Mouse (Mus musculus) thymus, postnatal 25 days (tissue): ENCODE results near the gene Gm14085.
"Not testable (repeated sequence)": the region's sequence is repeated elsewhere in the genome, so short reads cannot be mapped to it uniquely, and the experiment has no call there.

Source experiments
- DNase-seq: peaks from one replicate; pipeline ENCODE4 v3.0.0; 2022

Gm14085 gene

DNA sequence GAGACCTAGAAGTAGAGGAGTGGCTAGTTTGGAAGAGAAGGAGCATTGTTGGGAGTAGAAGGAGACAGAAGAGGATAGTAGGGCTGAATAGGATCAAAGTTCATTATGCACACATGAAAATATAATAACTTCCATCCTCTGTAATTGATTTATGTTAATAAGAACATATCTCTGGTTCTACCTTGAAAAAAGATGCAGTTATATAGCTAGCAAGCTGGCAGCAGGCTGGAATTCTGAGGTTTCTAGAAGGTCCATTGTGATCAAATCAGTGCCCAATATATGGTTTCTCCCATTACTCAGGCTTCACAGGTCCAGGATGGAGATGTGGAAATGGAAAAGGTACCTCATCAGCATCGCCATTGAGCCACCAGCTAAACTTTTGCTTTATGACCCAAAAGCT is at the start of gene Gm14085:
Gene Gm14085, plus strand, starts transcription at position 301 of the 400 bp plus-strand sequence.
- no peak for DNase-seq

DNA sequence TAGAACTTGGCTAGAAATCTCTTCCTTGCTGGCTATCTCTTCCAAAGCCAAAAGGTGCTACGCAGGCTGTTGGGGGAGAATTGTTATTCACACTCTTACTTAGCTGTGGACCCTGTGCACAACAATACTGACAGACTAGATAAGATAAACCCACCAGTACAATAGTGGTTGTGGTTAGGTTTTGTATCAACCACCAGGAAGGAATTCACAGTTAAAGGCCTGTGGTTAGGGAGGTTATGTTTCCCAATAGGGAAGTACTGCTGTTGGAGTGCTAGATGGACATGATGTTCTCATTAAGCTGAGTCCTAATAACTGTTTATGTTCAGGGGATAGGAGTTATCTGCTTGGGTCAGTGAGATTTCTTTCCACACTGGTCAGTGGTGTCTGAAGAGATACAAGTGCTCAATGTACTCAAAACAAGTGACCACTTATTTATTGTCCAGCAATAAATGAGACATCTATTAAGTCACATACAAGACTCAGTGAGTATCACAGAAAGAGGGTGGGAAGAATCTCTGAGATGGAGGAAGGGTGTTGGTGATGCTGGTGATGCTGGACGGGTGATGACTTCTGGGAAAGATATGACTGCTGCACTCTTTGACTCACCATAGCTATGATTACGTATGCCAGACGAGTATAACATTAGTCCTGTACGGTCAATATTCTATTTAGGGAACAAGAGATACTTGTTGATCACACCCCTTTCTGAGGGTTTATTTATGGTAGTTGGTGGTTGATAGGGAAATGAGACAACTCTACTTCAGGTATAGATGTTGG is 45.8 kb upstream of the Gm14085 start:
- DNase-seq = not testable (repeated sequence)

DNA sequence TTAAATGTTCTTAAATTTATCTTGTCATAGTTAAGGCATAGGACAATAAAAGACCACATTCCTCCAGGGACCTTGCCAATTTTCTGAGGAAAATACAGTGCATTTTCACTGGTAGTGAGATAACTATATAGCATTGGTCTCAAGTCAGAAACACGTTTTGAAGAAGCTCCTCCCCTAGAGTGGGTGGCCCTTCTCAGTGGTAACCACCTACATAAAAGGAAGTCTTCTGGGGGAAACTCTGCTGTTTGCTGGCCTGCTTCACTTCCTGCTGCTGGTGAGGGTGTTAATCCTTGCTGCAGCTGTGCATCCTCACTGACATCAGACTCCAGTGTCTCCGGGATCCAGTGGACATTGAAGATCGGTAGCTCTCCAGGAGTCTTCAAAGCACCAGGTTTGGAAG is 44.2 kb upstream of the Gm14085 start:
- DNase-seq = peak; percentile 61

DNA sequence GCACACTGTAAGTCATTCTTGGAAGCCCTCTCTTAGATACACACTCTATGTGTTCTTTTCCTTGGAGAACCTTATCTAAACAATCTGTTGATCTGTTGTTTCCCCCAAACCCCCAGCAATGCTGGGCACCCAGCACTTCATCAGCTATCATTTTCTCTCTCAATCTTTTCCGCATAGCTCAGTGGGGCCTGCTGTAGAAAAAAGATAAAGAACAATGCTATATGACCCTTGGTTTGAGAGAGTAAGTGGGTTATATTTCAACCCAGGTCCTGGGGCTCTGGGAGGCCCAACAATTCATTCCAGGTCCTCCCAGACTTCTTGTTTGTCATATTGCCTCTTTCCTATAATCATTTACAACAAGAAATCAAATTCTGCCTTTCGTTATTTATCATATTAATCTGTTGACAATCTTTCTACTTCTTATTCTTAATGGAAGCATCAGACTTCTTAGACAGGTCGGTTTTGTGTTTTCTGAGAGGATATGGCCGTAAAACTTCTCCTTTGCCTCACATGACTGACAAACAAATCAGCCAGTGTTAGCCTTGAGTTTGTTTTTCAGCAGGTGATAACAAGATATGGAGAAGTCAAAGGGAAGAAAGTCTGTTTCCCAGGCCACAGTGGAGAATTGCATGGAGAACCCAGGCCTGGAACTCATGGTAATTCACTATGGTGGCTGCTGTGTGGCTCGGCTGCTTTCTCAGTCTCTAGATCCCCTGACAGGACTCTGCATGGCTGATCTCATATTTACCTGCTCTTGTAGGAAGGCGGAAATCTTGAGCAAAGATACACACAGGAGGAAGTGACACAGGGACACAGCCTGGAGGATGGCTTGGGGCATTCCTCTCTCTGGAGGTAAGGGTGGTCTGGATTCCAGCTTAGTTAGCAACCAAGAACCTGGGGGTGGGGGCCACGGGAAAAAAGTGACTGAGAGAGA is 43.5 kb upstream of the Gm14085 start:
- no peak for DNase-seq

DNA sequence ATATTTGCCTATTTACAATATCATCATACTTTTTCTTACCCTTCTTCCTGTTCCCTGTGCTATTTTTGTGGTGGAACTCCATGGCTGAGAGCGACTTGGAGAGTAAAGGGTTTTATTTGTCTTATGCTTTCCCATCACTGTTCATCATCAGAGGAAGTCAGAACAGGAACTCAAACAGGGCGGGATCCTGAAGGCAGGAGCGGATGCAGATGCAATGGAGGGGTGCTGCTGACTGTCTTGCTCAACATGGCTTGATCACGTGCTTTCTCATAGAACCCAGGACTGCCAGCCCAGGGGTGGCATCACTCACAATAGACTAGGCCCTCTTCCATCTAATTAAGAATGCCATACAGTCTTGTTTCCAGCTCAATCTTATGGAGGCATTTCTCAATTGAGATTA is 34.4 kb upstream of the Gm14085 start:
- no peak for DNase-seq

DNA sequence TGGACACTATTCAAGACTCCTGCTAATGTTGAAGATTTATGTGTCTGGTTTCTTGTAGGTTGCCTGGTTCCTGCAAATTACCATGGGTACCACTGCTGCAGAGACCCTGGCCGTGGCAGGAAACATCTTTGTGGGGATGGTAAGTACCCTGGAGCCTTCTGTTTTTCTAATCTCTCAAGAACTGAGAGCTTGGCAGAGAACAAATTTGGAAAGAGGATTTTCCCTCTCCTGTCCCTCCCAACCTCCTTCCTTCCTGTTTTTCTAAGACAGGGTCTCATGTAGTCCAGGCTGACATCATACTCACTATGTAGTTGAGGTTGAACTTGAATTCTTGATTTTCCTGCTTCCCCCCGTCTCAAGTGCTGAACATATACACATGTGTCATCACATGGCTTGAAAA is 32.3 kb upstream of the Gm14085 start:
- no peak for DNase-seq

DNA sequence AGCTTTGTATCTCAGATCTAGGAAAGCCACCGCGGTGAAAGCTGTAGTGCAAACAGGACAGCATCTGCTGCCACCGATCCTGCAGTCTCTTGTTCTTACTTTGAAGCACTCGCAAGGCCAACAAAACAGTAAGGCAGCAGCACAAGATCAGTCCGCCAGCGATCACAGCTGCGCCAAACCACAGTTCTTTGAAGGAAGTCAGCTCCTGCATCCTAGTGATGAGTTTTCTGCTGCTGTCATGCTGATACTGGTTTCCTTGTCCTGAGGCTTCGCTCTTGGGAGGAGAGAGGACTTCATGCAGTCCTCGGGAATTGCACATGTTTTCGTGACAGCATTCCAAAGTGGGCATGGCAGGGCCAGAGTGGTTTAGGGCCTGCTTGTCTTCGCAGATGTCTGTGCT is 17.8 kb upstream of the Gm14085 start:
- DNase-seq = peak; percentile 76

DNA sequence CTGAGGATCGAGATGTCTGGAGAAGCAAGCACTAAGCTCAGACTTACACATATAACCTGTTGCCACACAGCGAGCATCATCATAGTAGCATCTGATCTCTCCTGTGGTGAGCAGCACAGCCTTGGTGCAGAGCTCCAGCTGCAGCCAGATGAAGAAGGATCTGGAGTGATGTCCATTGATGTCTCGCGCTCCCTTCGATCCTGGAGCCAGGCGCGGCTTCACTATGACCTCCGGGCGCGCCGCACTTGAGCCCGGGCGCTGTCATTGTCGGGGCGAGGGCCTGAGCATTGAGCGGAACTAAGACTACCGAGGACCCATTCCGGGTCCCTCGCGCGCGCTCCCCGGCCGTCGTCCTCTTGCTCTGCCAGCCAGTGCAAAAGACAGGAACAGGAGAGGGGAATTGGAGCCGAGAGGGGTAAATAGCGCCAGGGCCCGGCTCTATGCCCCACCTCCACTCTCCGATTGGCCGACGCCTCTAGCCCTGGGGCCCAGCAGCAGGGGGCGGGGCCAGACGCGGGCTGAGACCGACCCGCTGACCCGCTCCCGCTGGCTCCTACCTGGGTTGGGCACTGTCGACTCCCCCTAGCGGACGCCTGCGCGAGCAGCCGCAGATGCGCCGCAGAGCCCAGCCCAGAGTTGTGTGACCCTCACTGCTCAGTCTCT is 17.3 kb upstream of the Gm14085 start:
- peak; percentile 91 for DNase-seq

DNA sequence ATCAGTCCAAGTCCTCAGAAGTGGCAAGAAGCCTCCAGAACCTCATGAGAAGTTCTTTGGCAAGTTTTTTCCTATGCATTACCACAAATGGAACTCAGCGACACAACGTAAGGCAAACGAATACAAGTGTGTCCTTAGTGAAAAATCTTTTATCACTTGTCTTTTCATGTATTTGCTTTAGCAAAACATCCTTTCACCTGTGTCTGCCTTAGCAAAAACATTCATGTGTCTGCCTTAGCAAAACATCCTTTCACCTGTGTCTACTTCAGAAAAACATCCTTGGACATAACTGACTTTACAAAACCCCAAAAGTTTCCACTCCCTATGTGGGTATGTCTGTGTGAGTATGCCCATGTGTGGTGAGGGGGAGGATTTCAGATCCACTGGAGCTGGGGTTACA is 15.5 kb upstream of the Gm14085 start:
- DNase-seq = peak; percentile 15

DNA sequence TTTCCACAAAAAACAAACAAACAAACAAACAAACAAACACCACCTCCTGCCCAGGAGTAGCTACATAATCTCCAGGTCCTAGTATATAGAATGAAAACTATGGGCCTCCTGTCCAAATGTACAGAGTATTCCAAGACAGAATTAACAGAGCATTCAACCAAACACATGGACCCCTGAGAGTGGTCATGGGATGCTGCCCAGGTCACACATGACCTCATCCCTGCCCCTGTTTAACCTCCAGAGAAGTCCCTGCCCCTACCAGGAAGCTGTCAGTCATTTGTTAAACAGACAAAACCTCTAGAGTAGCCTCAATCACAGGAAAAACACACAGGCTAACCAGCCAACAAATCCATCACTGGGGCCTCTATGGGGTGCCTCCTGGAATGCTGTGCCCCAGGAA is 8.2 kb upstream of the Gm14085 start:
- no peak for DNase-seq

DNA sequence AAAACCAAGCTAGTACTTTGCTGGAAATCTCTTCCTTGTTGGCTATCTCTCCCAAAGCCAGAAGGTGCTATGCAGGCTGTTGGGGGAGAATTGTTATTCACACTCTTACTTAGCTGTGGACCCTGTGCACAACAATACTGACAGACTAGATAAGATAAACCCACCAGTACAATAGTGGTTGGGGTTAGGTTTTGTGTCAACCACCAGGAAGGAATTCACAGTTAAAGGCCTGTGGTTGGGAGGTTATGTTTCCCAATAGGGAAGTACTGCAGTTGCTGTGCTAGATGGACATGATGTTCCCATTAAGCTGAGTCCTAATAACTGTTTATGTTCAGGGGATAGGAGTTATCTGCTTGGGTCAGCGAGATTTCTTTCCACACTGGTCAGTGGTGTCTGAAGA is 954 bp upstream of the Gm14085 start:
- not testable (repeated sequence) for DNase-seq

DNA sequence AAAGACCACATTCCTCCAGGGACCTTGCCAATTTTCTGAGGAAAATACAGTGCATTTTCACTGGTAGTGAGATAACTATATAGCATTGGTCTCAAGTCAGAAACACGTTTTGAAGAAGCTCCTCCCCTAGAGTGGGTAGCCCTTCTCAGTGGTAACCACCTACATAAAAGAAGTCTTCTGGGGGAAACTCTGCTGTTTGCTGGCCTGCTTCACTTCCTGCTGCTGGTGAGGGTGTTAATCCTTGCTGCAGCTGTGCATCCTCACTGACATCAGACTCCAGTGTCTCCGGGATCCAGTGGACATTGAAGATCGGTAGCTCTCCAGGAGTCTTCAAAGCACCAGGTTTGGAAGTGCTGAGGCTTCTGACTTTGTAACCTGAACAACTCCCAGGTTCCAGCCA is 913 bp downstream of the Gm14085 start:
- not testable (repeated sequence) for DNase-seq

DNA sequence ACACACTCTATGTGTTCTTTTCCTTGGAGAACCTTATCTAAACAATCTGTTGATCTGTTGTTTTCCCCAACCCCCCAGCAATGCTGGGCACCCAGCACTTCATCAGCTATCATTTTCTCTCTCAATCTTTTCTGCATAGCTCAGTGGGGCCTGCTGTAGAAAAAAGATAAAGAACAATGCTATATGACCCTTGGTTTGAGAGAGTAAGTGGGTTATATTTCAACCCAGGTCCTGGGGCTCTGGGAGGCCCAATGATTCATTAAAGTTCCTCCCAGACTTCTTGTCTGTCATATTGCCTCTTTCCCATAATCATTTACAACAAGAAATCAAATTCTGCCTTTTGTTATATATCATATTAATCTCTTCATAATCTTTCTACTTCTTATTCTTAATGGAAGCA is 1.4 kb downstream of the Gm14085 start:
- not testable (repeated sequence) for DNase-seq

DNA sequence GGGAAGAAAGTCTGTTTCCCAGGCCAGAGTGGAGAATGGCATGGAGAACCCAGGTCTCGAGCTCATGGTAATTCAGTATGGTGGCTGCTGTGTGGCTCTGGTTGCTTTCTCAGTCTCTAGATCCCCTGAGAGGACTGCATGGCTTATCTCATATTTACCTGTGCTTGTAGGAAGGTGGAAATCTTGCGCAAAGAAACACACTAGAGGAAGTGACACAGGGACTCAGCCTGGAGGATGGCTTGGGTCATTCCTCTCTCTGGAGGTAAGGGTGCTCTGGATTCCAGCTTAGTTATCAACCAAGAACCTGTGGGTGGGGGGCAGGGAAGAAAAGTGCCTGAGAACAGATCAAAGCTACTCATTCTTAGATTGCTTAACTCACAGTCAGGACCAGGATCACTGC is 1.9 kb downstream of the Gm14085 start:
- DNase-seq = no peak

DNA sequence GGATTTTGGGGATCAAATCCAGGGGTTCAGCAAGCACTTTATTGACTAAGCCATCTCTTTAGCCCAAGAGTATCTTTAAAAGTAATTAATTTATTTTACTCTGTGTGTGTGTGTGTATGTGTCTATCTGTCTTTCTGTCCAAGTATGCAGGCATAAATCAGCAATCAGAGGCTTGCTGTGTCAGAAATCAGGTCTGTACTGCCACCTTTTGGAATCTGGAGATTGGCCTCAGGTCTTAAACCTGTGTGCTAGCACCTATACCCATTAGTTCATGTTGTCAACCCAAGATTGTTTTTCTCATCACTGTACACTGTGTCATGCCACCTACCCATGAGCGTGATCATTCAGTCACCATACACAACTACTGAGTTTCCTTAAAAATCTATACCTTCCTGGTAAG is 45.0 kb downstream of the Gm14085 start:
- DNase-seq = peak; percentile 18

DNA sequence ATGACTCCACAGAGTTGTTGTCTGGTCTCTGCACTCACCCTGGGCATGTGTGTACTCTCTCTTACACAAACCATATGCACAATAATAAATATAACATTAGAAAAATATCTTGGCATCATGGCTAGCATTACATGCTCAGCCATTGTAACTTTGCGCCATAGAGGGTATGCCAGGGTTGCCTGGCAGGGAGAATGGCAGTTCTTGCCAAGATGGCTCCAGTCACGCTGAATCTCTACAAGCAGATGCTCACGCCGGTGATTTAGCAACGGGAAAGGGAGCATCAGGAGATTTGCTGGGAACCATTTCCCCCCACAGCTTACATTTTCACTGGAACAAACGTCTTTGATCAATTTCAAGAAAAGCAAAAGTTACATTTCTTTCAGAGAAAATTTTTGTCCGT is 46.5 kb downstream of the Gm14085 start:
- DNase-seq = no peak

DNA sequence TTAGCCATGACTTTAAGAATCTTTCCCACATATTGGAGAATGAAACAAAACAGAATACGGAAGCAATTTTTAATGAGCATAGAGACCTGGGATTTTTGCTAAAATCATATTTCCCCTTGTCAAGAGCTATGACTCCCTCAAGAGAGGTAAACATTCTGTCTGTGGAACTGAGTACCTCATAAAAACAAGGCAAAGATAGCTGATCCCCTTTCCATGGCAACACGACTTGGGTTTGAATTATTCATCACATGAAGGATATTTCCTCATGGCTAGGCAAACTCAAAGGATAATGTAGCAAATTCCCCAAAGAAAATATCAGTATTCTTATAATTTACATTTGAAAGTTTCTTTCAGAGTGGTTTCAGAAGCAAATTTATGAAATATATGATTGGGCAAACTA is 47.0 kb downstream of the Gm14085 start:
- no peak for DNase-seq

DNA sequence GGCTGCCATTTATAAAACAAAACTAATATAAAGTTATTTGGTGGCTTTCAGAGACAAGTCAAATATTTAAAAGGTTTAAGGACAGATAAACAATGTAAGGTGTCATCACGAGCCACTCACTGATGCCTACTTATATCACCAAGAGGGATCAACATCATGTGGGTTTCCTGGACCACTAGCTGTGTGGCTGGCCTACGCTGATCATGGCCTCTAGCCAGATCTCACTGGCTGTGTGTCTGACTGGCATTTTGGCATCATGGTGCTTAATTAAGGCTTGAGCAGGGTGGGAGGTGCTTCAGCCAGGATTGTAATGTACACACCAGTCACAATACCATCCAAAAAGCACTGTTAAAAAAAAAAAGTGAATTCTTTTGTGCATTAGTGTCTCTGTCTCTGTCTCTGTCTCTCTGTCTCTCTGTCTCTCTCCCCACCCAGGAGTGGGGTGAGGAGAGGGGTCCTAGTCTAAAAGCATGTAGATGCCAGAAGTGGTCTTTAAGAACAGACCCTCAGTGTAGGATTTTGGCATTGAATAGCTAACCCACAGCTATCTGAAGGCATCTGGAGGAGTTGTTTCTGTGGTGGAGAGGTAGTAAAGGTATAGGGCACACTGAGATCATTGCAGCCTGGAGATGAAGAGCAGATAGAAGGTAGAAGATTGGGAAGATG is 47.5 kb downstream of the Gm14085 start:
- no peak for DNase-seq

DNA sequence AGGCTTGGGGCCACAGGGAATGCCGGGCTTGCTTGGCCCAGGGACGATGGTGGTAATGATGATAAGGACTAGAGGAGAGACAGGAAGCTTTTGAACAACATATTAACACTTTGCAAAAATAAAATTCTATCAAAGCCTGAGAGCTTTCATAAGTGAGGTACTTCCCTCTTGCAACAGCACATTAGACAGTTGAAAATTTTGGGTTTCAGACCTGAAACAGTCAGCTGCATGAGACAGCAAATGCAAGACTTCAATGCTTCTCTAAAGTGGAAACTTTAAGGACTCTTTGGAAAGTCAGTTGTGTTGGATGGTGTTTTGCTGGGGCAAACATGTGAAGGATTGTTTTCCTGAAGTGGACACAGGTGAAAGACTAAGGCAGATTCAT is 48.1 kb downstream of the Gm14085 start:
- DNase-seq = no peak

DNA sequence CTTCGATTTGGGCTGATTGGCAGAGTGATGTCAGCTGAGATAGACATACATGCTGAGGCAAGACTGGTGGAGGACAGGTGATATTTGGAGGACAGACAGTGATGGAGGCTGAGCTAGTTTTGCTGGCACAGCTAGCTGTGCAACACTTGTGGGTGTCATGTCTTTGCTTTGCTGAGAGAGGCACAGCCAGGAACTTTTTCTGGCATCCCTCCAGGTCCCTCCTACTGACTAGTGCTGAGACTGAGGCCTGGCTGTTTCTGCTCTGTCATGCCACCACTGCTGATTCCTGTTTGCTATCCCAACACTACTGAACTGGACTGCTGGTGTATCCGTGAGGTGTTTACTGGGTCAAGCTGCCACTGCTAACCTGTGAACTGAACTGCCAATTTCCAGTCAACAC is 48.6 kb downstream of the Gm14085 start:
- no peak for DNase-seq

DNA sequence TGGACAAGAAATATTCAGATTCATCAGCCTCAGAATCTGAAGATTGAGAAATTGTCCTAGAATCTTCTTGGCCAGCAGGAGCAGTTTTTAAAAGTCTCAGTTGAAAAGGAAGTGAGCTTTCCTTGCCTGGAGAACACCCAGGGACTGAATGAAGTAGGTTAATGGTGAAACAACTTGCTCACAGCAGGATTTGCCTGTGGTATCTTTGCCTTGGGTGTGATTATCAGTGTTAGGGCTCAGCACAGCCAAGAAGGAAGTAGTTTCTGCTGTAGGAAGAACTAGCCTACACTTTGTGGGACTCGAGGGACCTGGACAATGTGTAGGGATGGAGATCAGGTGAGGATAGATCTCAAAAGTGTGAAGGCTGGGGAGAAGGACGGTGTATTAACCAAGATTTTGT is 49.9 kb downstream of the Gm14085 start:
- DNase-seq = no peak

DNA sequence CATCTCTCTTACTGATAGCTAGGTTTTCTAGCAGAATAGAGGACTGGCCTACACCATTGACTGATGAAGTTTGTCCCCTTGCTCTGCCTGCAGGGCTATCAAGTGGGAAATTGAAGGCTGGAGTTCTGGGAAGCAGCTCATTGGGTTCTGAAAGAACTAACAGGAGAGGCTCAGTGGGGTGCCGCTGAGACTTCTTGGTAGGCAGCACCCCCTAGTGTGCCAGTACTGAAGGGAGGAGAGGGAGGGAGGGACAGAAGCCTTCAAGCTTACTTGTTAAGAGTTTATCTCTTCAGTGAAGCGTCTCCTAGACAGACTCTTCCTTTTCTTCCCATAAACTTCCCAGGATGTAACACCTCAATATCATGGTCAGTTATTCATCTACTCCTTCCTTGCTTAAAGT is 73.6 kb downstream of the Gm14085 start:
- DNase-seq = peak; percentile 62

DNA sequence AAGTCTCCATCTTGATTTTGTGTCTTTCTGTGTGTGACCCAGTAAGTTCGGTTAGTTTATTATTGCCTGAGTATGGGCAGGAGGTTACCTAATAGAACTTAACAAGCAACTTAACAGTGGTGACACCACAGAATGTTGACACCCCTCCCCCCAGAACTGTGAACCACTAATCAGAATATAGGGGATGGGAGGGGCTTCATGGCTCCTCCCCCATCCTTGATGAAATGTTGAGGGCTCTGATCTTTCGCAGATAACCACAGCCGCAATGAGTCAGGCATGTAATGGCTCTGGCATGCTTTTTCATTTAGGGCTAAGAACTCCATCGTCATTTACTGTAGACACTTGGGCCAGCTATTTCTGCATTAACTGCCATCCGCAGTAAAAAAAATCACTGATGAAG is 76.5 kb downstream of the Gm14085 start:
- no peak for DNase-seq
